Mouse (Mus musculus) midbrain, embryonic 14.5 days (tissue): ENCODE data around the gene Kdm7a. TPM values are rescaled to one million over a fixed set of nuclear protein-coding genes. Genes with fewer than 3 reads are reported as not detected.

Experiments used
- ATAC-seq: fragments of 200-750 bp; cut with Nextera tagmentation; 2 replicates; pipeline ENCODE4 v1.8.0; 2017; ENCODE audit warnings: moderate number of reproducible peaks, moderate library complexity; ENCODE audit not compliant: low FRiP score, low TSS enrichment
- DNase-seq: peaks from one replicate; pipeline ENCODE4 v3.0.0-alpha.2; 2015
- H3K27ac ChIP-seq: fragments of 300-500 bp; sonication (generic); replicated peaks from 2 replicates; pipeline ENCODE4 v1.5.1; 2014; ENCODE audit warnings: mild to moderate bottlenecking, low read depth, low read length, moderate library complexity
- H3K27me3 ChIP-seq: fragments of 300-500 bp; sonication (generic); 2 replicates; pipeline ENCODE4 v1.6.1; 2014; ENCODE audit warnings: low read length, control low read depth, mixed read lengths; ENCODE audit not compliant: control insufficient read depth, insufficient read depth
- H3K36me3 ChIP-seq: fragments of 300-500 bp; sonication (generic); 2 replicates; pipeline ENCODE4 v1.6.1; 2014; ENCODE audit warnings: low read length, control low read depth; ENCODE audit not compliant: control insufficient read depth, insufficient read depth
- H3K4me1 ChIP-seq: fragments of 300-500 bp; sonication (generic); 2 replicates; pipeline ENCODE4 v1.6.1; 2014; ENCODE audit warnings: mild to moderate bottlenecking, antibody characterized with exemption, low read length, control low read depth; ENCODE audit not compliant: control insufficient read depth, insufficient read depth
- H3K4me2 ChIP-seq: fragments of 300-500 bp; sonication (generic); 2 replicates; pipeline ENCODE4 v1.6.1; 2014; ENCODE audit warnings: mild to moderate bottlenecking, low read length, moderate library complexity
- H3K4me3 ChIP-seq: fragments of 300-500 bp; sonication (generic); replicated peaks from 2 replicates; pipeline ENCODE4 v1.5.1; 2014; ENCODE audit warnings: low read depth, low read length
- H3K9ac ChIP-seq: fragments of 300-500 bp; sonication (generic); replicated peaks from 2 replicates; pipeline ENCODE4 v1.6.1; 2014; ENCODE audit warnings: mild to moderate bottlenecking, low read length, moderate library complexity
- H3K9me3 ChIP-seq: fragments of 300-500 bp; sonication (generic); 2 replicates; pipeline ENCODE4 v1.6.1; 2016; ENCODE audit warnings: low read length, control low read depth, mixed read lengths; ENCODE audit not compliant: control insufficient read depth
- WGBS: fragments of 180-500 bp; shearing (Covaris S2); extraction: QIAGEN DNeasy Blood & Tissue Kit; methylation state at CpG from one replicate; pipeline ENCODE4 v1.1.7; 2014; 5-methylcytosine and 5-hydroxymethylcytosine counted together
- polyA plus RNA-seq: library from polyadenylated mRNA; unstranded; fragments of >200 nt; fragmentation: Nextera tagmentation; extraction: Ambion mirVana; gene quantifications from 2 replicates; pipeline ENCODE4 v1.2.1, GENCODE M21; 2014

Gene Kdm7a
- polyA plus RNA-seq, 1 experiment from 2014 or later, result 10.7 TPM

DNA sequence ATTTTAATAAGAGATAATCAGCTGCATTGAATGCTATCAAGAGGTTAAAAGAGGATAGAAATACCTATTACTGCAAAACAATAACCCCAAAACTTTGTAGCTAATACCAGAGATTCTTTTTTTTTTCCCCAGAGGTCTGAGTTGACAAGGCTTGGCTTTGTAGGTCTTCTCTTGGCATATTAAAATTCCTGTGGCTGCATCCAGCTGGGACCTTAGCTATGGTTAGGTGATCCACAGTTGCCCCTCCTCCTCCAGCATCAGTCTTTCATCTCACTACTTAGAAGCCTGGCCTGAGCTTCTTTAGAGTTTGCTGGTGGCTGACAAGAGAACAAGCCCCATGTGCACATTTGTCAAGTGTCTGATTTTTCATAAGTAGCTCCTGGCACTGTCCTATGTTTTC, 81.9 kb downstream of the Kdm7a start:
- H3K27me3 ChIP-seq, result no peaks in the 10 kb centered on the region
- no peak overlapping the region for H3K9ac ChIP-seq
- H3K9me3 ChIP-seq, result peaks cover 7% of the 10 kb centered on the region
- no peak for ATAC-seq
- H3K4me2 ChIP-seq, result no peak overlapping the region
- no peak for DNase-seq
- H3K4me3 ChIP-seq, result no peak overlapping the region
- no peak overlapping the region for H3K27ac ChIP-seq
- no peaks in the 10 kb centered on the region for H3K36me3 ChIP-seq
- H3K4me1 ChIP-seq, result no peaks in the 10 kb centered on the region

DNA sequence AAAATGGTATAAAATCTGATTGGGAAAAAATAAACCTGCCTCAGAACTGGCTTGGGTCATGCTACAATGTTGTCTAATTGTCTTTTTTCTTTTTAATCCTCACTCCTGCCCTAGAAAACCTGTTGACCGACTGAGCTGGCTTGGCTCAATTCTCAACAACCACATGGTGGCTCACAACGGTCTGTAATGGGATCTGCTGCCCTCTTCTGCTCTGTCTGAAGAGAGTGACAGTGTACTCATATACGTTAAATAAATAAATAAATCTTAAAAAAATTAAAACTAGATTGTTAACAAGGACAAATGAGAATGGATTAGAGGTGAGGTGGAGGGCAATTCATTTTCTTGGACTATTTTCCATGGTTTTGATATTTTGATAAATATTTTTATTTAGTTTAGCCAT, 85.9 kb downstream of the Kdm7a start:
- Histone ChIP-seq H3K36me3 (no peaks in the 10 kb centered on the region), H3K9me3 (peaks cover 5% of the 10 kb centered on the region; the same call in 1 of the 2 replicates), H3K27ac (no peak overlapping the region), H3K9ac (no peak overlapping the region), H3K27me3 (peaks cover 30% of the 10 kb centered on the region), H3K4me2 (no peak overlapping the region), H3K4me3 (no peak overlapping the region), H3K4me1 (no peaks in the 10 kb centered on the region)
- DNase-seq, result no peak
- 70% methylated on average over 3 of the region's 3 CpGs for WGBS
- no peak for ATAC-seq

DNA sequence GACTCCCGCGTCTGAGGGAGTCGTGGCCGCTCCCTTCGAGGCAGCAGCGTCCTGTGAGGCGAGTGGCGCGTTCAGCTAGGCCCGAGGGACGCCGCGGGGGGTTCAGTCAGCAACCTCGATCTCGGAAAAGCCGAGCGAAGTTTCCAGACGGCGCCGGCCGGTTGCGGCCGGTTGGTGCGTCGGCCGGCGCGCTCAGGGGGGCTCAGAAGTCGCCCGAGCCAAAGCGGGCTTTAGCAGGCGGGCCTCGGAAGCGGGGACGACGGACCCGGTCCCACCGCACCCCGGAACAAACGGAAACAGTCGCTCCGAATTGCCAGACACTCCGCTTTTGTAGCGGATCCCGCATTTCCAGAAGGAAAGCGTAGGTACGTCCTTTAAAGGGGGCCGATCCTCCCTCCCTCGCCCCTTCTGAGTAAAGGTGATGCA, 88.1 kb downstream of the Kdm7a start:
- peak overlapping the region; percentile 45; the same call in 1 of the 2 replicates for H3K9ac ChIP-seq
- no peak overlapping the region for H3K27ac ChIP-seq
- H3K4me2 ChIP-seq, result peak overlapping the region; percentile 61
- no peak for ATAC-seq
- H3K4me3 ChIP-seq, result peak overlapping the region; percentile 53
- WGBS, result 10% methylated on average over 49 of the region's 49 CpGs
- no peaks in the 10 kb centered on the region for H3K4me1 ChIP-seq
- DNase-seq, result peak; percentile 55
- no peaks in the 10 kb centered on the region for H3K36me3 ChIP-seq
- H3K27me3 ChIP-seq, result peaks cover 32% of the 10 kb centered on the region
- H3K9me3 ChIP-seq, result peaks cover 5% of the 10 kb centered on the region; the same call in 1 of the 2 replicates

DNA sequence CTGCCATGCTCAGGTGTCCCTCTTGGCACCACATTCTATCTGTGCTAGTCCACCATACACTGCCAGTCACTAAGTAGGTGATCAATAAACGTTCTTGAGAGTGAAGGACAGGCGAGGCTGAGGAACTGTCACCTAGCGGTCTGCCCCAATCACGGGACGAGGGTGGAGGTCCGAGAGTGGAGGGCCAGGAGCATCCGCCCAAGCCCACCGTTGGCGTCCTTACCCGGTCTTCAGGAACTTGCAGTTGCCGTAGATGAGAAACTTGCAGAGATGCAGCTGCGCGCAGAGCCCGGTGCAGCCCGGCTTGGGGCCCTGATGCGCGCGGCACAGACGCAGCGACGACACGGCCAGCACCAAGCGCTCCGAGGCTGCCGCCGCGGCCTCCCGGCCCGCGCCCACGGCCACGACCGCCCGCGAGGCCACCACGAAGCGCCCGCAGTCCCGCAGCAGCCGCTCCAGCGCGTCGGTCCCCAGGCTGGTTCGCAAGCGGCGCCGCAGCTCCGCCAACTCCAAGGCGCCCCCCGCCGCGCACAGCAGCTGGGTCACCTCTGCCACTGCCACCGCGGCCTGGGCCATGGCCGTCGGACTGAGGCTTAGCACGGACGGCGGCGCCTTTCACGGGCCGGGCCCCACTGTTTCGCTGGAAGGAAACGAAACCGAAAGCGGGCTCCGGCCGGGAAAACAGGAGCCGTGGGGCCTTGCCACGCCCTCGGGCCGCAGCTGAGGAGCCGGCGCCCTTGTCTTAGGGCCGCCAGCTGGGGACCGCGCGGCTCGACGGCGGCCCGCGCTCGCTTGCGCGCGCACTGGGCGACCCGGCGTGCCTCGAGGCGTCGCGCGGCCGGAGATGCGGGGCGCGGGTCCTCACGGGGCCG, 88.8 kb downstream of the Kdm7a start, which contains the start of gene Parp12:
Gene Parp12, minus strand, starts transcription at position 766 of the 872 bp plus-strand sequence.
- Histone ChIP-seq H3K4me1 (no peaks in the 10 kb centered on the region), H3K4me2 (peak within 1 kb of the TSS; percentile 61), H3K27ac (no peak within 1 kb of the TSS), H3K36me3 (no peaks in the 10 kb centered on the region), H3K9me3 (peaks cover 5% of the 10 kb centered on the region; the same call in 1 of the 2 replicates), H3K4me3 (peak within 1 kb of the TSS; percentile 53), H3K27me3 (peaks cover 32% of the 10 kb centered on the region), H3K9ac (peak within 1 kb of the TSS; percentile 45; the same call in 1 of the 2 replicates)
- ATAC-seq (peak; percentile 58), DNase-seq (peak; percentile 69)
- 2% methylated on average over 101 of the region's 101 CpGs for WGBS

DNA sequence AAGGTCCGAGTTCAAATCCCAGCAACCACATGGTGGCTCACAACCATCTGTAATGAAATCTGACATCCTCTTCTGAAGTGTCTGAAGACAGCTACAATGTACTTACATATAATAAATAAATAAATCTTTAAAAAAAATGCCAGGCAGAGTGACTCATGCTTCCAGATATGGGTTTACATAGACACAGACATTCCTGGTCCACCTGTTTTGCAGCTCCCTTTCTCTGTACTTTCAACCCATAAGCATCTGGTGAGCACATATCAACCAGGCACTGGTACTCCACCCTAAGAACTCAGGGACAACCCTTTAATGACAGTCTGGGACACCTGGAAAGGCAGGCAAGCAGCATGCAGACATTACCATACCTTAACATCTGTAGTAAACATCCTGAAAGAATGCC, 91.2 kb downstream of the Kdm7a start:
- Histone ChIP-seq H3K27me3 (peaks cover 32% of the 10 kb centered on the region), H3K4me2 (no peak overlapping the region), H3K9me3 (peaks cover 5% of the 10 kb centered on the region; the same call in 1 of the 2 replicates), H3K36me3 (no peaks in the 10 kb centered on the region), H3K27ac (no peak overlapping the region), H3K9ac (no peak overlapping the region), H3K4me1 (no peaks in the 10 kb centered on the region), H3K4me3 (no peak overlapping the region)
- DNase-seq (no peak), ATAC-seq (no peak)
- 82% methylated on average over 1 of the region's 1 CpGs for WGBS

DNA sequence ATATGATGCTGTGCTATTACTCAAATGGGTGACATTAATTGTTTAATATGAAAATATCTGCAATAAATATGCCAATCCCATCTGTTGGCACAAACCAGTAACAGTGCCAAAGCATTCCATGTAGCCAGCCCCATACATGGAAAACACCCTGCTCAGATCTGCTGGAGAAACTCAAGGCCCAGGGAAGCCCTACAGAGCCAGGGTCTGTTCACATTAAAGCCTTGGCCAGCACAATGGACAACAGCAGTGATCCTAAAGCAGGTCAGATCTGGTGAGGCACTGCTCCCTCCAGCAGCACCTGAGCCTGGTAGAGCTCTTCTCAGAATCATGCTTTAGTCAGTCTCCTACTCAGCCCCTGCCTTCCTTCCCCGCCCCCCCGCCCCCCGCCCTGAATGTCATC, 93.4 kb downstream of the Kdm7a start:
- 81% methylated on average over 3 of the region's 3 CpGs for WGBS
- no peaks in the 10 kb centered on the region for H3K36me3 ChIP-seq

DNA sequence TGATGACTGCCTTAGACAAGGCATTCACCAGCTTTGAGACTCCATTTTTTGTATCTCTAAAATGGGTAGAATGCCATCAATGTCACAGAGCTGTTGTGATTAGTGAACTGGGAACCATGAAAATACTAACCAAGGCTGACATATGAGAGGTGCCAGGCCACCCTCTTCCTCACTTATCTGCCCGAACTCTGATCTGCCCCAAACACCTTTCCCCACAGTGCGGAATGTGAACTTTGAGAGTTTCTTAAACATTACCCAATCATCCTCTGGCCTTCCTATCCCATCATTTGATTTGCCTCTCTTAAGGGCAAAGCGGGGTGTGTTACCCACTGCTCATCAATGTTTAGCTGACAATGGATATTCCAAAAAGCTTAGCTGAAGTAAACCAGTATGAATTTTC, 93.9 kb downstream of the Kdm7a start:
- Histone ChIP-seq H3K9me3 (no peaks in the 10 kb centered on the region), H3K4me1 (no peaks in the 10 kb centered on the region), H3K27me3 (peaks cover 18% of the 10 kb centered on the region), H3K9ac (no peak overlapping the region), H3K27ac (no peak overlapping the region), H3K4me2 (no peak overlapping the region), H3K36me3 (no peaks in the 10 kb centered on the region), H3K4me3 (no peak overlapping the region)
- ATAC-seq, result no peak
- DNase-seq, result no peak
- WGBS, result 93% methylated on average over 3 of the region's 3 CpGs

More for the DNA sequence above, 93.4 kb downstream of the Kdm7a start:
- Histone ChIP-seq H3K4me1 (no peaks in the 10 kb centered on the region), H3K27ac (no peak overlapping the region), H3K9me3 (no peaks in the 10 kb centered on the region), H3K27me3 (peaks cover 23% of the 10 kb centered on the region), H3K4me3 (no peak overlapping the region), H3K9ac (no peak overlapping the region), H3K4me2 (no peak overlapping the region)
- DNase-seq (no peak), ATAC-seq (no peak)

DNA sequence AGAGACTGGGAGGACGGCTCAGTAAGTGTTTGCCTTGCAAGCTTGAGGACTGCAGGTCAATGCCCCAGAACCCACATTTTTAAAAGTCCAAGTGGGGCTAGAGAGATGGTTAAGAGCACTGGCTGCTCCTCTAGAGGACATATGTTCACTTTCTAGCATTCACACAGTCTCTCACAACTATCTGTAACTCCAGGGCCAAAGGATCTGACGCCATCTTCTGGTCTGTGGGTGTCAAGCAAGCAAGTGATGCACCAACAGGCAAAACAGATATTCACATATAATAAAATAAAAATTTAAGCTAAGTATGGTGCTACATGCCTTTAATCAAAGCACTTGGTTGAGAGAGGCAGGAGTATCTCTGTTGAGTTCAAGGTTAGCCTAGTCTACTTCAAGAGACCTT, 99.8 kb downstream of the Kdm7a start:
- H3K4me2 ChIP-seq, result no peak overlapping the region
- no peaks in the 10 kb centered on the region for H3K9me3 ChIP-seq
- 50% methylated on average over 2 of the region's 2 CpGs for WGBS
- H3K27ac ChIP-seq, result no peak overlapping the region
- ATAC-seq (no peak), DNase-seq (peak; percentile 23)
- no peak overlapping the region for H3K4me3 ChIP-seq
- H3K9ac ChIP-seq, result no peak overlapping the region
- H3K36me3 ChIP-seq, result no peaks in the 10 kb centered on the region
- H3K4me1 ChIP-seq, result no peaks in the 10 kb centered on the region
- no peaks in the 10 kb centered on the region for H3K27me3 ChIP-seq

DNA sequence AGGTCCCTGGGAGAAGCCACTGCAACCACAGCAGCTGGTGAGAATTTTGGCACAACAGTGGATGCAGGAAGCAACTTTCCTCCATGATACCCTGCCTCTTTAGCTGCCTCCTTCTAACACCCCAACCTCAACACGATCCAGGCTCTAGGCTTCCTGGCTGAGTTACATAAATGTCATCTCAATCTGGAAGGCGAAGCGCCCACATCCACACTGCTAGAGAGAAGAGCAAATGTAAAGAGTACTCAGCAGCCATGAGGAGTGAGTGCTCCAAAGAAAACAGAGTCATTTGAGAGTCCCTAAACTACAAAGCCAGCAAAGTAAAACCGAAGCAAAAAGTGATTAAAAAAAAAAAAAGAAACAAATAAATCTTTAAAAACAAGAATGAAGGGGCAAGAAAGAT, 102.0 kb downstream of the Kdm7a start:
- no peak for ATAC-seq
- no peak overlapping the region for H3K4me3 ChIP-seq
- no peak for DNase-seq
- no peak overlapping the region for H3K4me2 ChIP-seq
- H3K9ac ChIP-seq, result no peak overlapping the region
- WGBS, result 89% methylated on average over 4 of the region's 4 CpGs
- H3K27me3 ChIP-seq, result no peaks in the 10 kb centered on the region
- H3K36me3 ChIP-seq, result no peaks in the 10 kb centered on the region
- H3K4me1 ChIP-seq, result no peaks in the 10 kb centered on the region
- H3K9me3 ChIP-seq, result no peaks in the 10 kb centered on the region
- H3K27ac ChIP-seq, result no peak overlapping the region
